Mouse (Mus musculus): ENCODE measurements around the gene Sbds.

- TF ChIP-seq CTCF (IDR thresholded peaks at IDR 0.05; ENCODE audit: low read depth), result no peak
- no peak for TF ChIP-seq EP300 (IDR thresholded peaks at IDR 0.05; ENCODE audit: low read depth)
Observed at GRCm38 (mm10) chr5:130257303-130257702, 2.0 kb upstream of the Sbds start.
